Mouse (Mus musculus) embryo, embryonic 11 days (tissue): ENCODE data around the gene 4931406P16Rik.

ENCODE experiments used
- DNase-seq: peaks from one replicate; pipeline ENCODE4 v3.0.0-alpha.2; 2015

The 4931406P16Rik gene

DNA sequence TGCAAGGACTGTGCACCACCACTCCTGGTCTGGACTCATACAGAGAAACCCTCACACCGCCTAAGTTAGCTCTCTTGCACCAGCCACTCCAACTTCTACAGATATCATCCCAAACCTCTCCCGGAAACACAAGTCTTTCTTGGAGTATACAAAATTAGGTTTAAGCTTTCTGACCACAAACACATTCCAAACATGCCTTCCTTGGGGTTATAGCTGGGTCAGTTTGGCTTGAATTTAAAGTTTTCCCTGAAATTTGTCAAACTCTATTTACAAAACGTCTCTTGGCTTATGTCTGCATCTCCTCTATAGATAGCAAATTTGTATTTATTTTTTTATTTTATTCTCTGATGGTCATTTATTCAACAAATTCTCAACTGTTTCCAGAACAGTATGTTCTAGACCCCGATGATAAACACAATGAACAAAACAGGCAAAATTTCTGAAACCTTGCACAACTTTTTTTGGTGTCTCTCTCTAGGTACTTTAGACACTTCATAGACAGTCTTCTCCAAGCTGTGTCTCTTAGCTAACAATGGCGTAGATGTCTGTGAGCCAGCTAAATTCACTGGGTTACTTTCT lies 4.1 kb downstream of the 4931406P16Rik start:
- no peak for DNase-seq

DNA sequence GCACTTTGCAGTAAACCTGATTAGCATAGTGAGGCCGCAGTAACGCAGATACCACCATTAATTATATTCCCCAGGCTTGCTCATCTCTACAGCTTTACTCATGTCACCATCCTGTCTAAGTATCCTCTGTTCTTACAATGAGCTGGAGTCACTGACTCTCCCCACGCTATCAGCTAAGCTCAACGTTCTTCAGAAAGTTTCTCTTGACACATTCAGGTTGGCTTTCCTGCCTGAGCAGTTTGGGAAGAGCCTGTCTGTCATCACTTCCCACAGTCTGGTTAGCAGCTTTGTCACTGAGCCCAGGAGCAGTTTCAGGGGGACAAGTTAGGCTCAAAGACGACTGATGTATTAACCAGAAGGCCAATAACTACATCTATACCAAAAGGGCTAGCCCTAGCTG lies 4.8 kb downstream of the 4931406P16Rik start:
- no peak for DNase-seq

DNA sequence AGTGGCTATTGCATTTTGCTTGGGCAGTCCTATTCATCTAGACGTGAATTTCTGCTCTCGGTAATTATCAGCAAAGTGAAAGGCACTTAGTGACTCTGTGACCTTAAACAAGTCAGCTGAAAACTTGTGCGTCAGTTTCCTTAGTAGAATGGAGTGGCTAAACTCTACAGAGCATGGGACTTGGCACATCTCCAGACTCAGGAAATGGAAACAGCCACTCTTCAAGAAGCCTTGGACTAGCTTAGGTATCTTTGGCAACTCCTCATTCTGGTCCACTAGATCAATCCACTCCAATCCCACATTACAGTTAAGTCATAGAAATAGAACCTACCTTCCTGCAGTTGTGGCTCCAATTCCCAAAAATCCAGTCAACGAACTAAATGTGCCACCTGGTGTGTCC lies 7.9 kb downstream of the 4931406P16Rik start:
- DNase-seq: no peak

- no peak for DNase-seq
Measured at GRCm38 (mm10) chr7:34302651-34303050, 10.7 kb downstream of the 4931406P16Rik start.

GRCm38 (mm10) chr7:34301952-34302351 lies 11.4 kb downstream of the 4931406P16Rik start:
- no peak for DNase-seq

DNA sequence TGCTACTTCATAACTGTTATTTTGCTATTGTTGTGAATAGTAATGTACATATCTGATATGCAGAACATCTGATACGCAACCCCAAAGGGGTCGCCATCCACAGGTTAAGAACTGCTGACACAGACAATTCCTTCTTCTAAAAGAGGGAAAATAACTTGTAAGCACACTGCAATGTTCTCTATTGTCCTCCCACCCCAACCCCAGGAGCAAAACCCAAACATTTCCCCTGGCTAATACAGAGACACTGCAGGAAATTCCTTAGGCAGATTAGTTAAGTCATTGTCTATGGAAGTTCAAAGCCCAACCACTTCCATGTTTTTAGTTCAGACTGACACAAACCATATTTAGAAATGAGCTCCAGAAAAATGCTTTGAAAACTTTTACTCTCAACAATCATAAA lies 14.5 kb downstream of the 4931406P16Rik start:
- DNase-seq: no peak

DNA sequence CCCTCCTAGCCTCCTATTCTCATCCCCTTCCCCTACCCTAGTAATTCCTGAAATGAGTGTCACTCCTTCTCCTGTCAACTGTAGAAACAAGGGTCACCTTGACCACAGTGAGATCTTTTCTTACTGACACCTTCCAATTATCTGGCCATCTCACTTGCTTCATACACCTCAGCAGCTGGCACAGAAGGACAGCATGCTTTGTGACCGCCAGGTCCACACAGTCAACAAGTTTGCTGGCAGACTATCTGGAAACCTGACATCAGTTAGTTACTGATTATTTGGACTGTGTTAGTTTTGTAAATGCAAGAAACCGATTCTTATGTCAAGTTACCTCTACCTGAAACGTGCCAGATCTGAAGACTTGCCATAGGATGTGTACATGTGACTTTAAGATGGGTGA lies 17.2 kb downstream of the 4931406P16Rik start:
- no peak for DNase-seq

GRCm38 (mm10) chr7:34292633-34293032 lies 20.7 kb downstream of the 4931406P16Rik start:
- no peak for DNase-seq

GRCm38 (mm10) chr7:34291265-34291664 lies 22.1 kb downstream of the 4931406P16Rik start:
- DNase-seq: no peak

- no peak for DNase-seq
Measured at GRCm38 (mm10) chr7:34290450-34291151, 22.8 kb downstream of the 4931406P16Rik start.

DNA sequence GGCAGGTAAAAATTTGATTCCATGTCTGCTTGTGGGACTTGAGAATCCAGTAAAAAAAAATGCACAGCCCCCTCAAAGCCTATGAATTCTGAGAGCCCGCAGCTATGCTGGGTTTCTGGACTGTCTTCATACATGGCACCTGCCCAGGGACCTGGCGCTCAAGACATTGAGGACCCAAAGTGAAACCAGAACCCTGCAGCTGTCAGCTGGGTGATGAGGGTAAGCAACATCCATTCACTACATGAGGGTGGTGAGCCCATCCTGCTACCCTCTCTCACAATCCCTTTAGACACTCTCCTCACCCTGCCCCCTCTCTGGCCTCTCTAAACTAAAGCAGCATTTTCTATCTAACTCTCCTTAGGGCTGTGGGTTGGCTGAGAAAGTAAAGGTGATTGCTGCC lies 35.7 kb downstream of the 4931406P16Rik start:
- DNase-seq: no peak

DNA sequence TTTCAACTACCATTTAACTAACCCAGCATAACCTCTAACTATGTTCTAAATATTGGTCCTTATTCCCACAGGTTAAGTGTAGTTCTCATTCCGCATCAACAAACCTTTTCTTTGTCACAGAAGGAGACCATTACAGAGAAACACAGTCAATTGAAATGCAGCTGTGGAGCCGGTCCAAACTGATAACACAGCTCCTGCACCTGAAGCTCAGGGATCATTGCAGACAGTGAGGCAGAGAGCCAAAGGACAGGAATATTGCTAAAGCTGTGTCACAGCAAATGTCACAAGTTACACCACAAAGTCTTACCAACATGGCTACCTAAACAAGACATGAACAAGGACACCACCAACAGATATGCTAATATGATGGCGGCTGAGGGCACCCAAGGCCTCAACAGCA lies 37.3 kb downstream of the 4931406P16Rik start:
- no peak for DNase-seq

GRCm38 (mm10) chr7:34272465-34272864 lies 40.9 kb downstream of the 4931406P16Rik start:
- no peak for DNase-seq

DNA sequence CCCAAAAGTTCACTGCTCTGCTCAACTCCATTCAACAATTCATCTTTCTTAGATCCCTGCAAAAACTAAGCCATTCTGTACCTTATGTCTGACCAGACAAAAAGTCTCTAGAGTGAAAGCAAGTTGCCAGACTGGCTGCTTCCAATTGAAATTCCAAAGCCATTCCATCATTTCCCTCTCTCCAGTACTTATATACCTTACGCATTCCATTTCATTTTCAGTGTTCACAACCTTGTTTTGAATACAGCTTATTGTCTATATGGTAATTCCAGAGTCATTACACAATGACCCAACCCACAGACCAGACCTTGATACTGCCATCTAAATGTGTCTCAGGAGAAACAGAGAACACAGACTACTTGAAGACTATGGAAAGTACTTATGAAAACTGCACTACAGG lies 44.9 kb downstream of the 4931406P16Rik start:
- DNase-seq: no peak

GRCm38 (mm10) chr7:34266421-34266820 lies 46.9 kb downstream of the 4931406P16Rik start:
- no peak for DNase-seq

GRCm38 (mm10) chr7:34265876-34266346 lies 47.4 kb downstream of the 4931406P16Rik start:
- DNase-seq: peak; percentile 33

- DNase-seq: no peak
Measured at GRCm38 (mm10) chr7:34263437-34263836, 49.9 kb downstream of the 4931406P16Rik start.

DNA sequence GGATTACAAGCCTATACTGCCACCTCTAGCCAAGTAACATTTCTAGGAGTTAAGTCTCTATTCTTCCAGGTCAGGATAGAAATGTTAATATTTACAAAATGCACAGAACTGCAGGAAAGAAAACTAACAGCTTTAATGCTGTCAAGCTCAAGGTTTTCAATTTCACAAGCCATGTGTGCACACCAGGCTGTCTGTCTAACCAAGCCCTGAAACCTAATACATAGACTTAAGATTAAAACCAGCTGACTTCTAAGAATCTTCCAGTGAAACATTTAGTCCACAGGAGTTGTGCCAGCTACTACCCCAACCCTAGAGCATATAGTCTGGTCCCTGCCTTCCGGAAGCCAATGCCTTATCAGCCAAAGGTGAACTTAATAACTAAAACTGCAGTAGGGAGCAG lies 54.9 kb downstream of the 4931406P16Rik start:
- DNase-seq: peak; percentile 21

DNA sequence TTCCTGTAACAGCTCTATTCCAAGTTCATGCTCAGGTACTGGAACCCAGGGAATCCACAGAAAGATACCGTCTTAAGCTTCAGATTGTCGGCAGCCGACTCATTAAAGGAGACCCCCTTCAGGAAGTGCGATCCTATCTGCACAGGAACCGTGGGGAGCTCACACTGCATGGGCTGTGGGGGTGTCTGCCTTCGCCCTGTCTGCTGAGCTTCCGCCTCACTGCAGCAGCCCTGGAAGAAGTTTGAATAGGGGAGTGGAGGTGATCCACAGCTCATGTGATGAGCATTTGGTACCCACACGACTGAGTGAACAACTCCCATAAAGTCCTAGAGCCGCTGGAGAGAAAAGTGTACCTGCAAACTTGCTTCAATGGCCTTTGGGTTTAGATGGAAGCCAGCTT lies 56.1 kb downstream of the 4931406P16Rik start:
- no peak for DNase-seq

DNA sequence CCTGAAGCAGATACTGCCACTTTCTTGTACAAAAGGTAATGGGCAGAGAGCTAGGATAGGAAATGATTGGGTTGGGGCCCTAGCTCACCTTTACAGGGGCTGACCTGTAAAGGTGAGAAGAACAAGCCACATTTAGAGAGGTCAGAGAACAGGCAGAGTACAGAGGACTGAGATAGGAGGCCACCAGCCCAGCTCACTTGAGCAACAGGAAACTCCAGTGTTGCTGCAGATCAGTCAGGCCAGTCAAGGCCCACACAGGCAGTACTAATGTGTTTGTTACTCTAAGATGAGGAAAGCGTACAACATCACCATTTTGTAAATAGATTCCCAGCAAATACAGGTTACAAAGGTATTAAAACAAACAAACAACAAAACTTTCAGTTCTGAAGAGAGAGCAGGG lies 57.4 kb downstream of the 4931406P16Rik start:
- no peak for DNase-seq

GRCm38 (mm10) chr7:34255137-34255536 lies 58.2 kb downstream of the 4931406P16Rik start:
- no peak for DNase-seq

- peak; percentile 29 for DNase-seq
Measured at GRCm38 (mm10) chr7:34252030-34252429, 61.3 kb downstream of the 4931406P16Rik start.

- DNase-seq: no peak
Measured at GRCm38 (mm10) chr7:34250738-34251137, 62.6 kb downstream of the 4931406P16Rik start, which contains the start of gene Gm6096. Gm6096 (plus strand) TSS chr7:34251038.

GRCm38 (mm10) chr7:34246870-34247499 lies 66.4 kb downstream of the 4931406P16Rik start:
- no peak for DNase-seq
